Mouse (Mus musculus) kidney, embryonic 16.5 days (tissue): ENCODE results near the gene Vps33a. TPM values are rescaled to one million over a fixed set of nuclear protein-coding genes. Genes with fewer than 3 reads are reported as not detected.

Source experiments
- ATAC-seq: fragments of 200-750 bp; cut with Nextera tagmentation; 2 replicates; pipeline ENCODE4 v1.8.0; 2017; ENCODE audit warnings: moderate TSS enrichment; ENCODE audit not compliant: low FRiP score, low TSS enrichment
- H3K27ac ChIP-seq: fragments of 300-500 bp; sonication (generic); 2 replicates; pipeline ENCODE4 v1.5.1; 2014; ENCODE audit warnings: low read length
- H3K27me3 ChIP-seq: fragments of 300-500 bp; sonication (generic); 2 replicates; pipeline ENCODE4 v1.6.1; 2014; ENCODE audit warnings: low read length, control low read depth, mixed read lengths; ENCODE audit not compliant: insufficient read depth
- H3K36me3 ChIP-seq: fragments of 300-500 bp; sonication (generic); 2 replicates; pipeline ENCODE4 v1.6.1; 2014; ENCODE audit warnings: low read length, control low read depth, mixed read lengths; ENCODE audit not compliant: insufficient read depth
- H3K4me1 ChIP-seq: fragments of 300-500 bp; sonication (generic); 2 replicates; pipeline ENCODE4 v1.6.1; 2014; ENCODE audit warnings: low read length, control low read depth, mixed read lengths; ENCODE audit not compliant: insufficient read depth
- H3K4me2 ChIP-seq: fragments of 300-500 bp; sonication (generic); replicated peaks from 2 replicates; pipeline ENCODE4 v1.6.1; 2014; ENCODE audit warnings: low read depth, low read length
- H3K4me3 ChIP-seq: fragments of 300-500 bp; sonication (generic); 2 replicates; pipeline ENCODE4 v1.5.1; 2014; ENCODE audit warnings: mild to moderate bottlenecking, low read length
- H3K9ac ChIP-seq: fragments of 300-500 bp; sonication (generic); replicated peaks from 2 replicates; pipeline ENCODE4 v1.6.1; 2014; ENCODE audit warnings: low read length
- H3K9me3 ChIP-seq: fragments of 300-500 bp; sonication (generic); 2 replicates; pipeline ENCODE4 v1.6.1; 2016; ENCODE audit warnings: low read length, control low read depth
- WGBS: fragments of 180-500 bp; shearing (Covaris S2); extraction: QIAGEN DNeasy Blood & Tissue Kit; methylation state at CpG from one replicate; pipeline ENCODE4 v1.1.7; 2014; 5-methylcytosine and 5-hydroxymethylcytosine counted together
- polyA plus RNA-seq: library from polyadenylated mRNA; unstranded; fragments of >200 nt; fragmentation: Nextera tagmentation; extraction: Ambion mirVana; gene quantifications from 2 replicates; pipeline ENCODE4 v1.2.1, GENCODE M21; 2015

The Vps33a gene
- polyA plus RNA-seq, 1 experiment from 2014 or later, result 30.2 TPM

DNA sequence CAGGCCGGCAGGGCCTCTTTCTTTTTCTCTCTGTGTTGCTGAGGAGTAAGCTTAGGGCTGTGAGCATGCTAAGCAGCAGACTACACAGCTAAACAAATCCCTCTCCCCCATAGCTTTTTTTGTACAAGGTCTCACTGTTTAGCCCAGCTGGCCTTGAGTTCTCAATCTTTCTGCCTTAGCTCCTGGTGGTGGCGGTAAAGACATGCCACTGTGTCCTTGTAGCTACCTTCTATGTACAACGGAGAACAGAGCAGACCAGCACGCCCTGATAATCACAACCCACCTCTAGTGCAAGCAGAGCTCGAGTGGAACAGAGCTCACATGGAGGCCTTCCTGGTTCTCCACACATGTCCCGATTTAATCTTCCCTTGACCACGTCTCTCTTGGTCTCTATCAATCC, 44.2 kb downstream of the Vps33a start:
- no peak for ATAC-seq
- H3K9me3 ChIP-seq, result no peaks in the 10 kb centered on the region

DNA sequence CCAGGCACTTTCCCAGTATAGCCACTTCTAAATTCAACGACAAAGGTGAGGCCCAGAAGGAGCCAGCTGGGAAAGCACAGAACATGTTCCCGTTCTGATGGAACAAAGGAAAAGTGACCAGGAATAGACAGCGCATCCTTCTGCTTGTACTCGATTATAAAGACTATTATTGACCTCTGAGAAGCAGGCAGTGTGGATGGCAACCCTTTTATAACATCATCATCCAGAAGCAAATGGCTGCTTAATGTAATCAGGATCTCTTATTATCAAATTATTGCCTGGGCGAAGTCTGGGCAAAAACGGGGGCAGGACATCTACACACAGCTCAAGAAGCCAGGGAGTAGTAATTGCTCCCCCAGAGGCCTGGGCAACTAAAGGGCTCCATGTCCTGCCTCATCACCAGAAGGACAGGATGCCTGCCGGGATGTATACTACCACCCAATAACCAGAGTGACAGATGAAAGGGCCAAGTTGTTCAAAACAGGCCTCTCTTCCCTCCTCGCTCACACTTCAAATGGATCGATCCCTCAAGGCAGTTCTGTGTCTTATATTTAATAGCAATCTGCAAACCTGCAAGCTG, 46.8 kb downstream of the Vps33a start:
- H3K9me3 ChIP-seq, result no peaks in the 10 kb centered on the region
- H3K27me3 ChIP-seq, result no peaks in the 10 kb centered on the region
- H3K4me1 ChIP-seq, result peaks cover 16% of the 10 kb centered on the region
- no peak for ATAC-seq
- WGBS, result 91% methylated on average over 9 of the region's 9 CpGs
- H3K4me3 ChIP-seq, result no peak overlapping the region
- no peak overlapping the region for H3K4me2 ChIP-seq
- no peak overlapping the region for H3K27ac ChIP-seq
- peaks cover 16% of the 10 kb centered on the region for H3K36me3 ChIP-seq
- H3K9ac ChIP-seq, result no peak overlapping the region

More for the DNA sequence above, 44.2 kb downstream of the Vps33a start:
- 80% methylated on average over 7 of the region's 7 CpGs for WGBS
- H3K27me3 ChIP-seq, result no peaks in the 10 kb centered on the region
- no peak overlapping the region for H3K9ac ChIP-seq
- peaks cover 5% of the 10 kb centered on the region; the same call in 1 of the 2 replicates for H3K4me1 ChIP-seq
- no peak overlapping the region for H3K27ac ChIP-seq
- H3K4me2 ChIP-seq, result no peak overlapping the region
- peaks cover 41% of the 10 kb centered on the region for H3K36me3 ChIP-seq
- H3K4me3 ChIP-seq, result no peak overlapping the region

DNA sequence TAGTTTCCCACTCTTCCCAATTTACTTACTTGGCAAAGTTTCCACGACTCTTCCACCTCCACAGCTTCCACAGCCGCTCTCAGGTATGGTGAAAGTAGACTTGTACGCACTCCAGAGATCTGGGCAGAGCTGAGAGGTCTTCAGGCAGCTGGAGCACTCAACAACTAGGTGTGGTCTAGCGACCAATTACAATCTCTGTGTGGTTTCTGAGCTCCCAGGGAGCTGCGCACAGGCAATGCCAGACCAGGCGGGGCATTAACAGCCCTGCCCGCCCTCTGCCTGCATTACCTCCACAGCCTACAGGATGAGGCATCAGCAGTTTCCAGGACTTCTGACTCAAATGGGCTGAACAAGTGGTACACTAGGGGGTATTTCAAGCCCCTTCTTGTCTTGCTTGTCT, 47.6 kb downstream of the Vps33a start, which contains the start of gene Gm49027:
Gene Gm49027 (minus strand): TSS at position 208 of the 400 bp plus-strand sequence.
- 83% methylated on average over 7 of the region's 7 CpGs for WGBS
- H3K36me3 ChIP-seq, result peaks cover 9% of the 10 kb centered on the region
- no peak for ATAC-seq

DNA sequence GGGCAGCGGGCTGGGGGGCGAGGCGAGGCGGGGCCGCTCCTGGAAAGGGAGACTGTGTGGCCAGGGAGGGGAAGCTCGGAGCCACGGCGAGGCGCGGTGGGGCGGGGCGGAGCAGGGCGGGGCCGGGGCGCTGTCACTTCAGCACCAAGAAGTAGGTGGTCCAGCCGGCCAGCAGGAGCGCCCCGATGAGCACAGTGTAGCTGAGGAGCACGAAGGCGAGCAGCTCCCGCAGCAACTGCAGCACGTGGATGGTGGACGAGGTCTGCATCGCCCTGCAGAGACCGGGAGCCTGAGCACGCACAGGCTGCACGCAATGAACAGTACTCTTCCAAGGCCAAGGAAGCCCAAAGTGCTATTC, 48.5 kb downstream of the Vps33a start:
- ATAC-seq, result peak; percentile 98
- Histone ChIP-seq H3K27ac (no peak overlapping the region), H3K27me3 (no peaks in the 10 kb centered on the region), H3K4me3 (peak overlapping the region; percentile 86), H3K4me1 (peaks cover 16% of the 10 kb centered on the region), H3K9me3 (no peaks in the 10 kb centered on the region), H3K4me2 (peak overlapping the region; percentile 54), H3K9ac (0 out of 2 replicates have a peak overlapping the region, but pooled peaks have one; percentile 28), H3K36me3 (peaks cover 2% of the 10 kb centered on the region)
- under 1% methylated on average over 26 of the region's 27 CpGs for WGBS

More for the DNA sequence above, 47.6 kb downstream of the Vps33a start, which contains the start of gene Gm49027:
- peak within 1 kb of the TSS; percentile 86 for H3K4me3 ChIP-seq
- H3K4me2 ChIP-seq, result peak within 1 kb of the TSS; percentile 54
- H3K27me3 ChIP-seq, result no peaks in the 10 kb centered on the region
- H3K9ac ChIP-seq, result no peak within 1 kb of the TSS
- H3K4me1 ChIP-seq, result peaks cover 16% of the 10 kb centered on the region
- no peak within 1 kb of the TSS for H3K27ac ChIP-seq
- no peaks in the 10 kb centered on the region for H3K9me3 ChIP-seq

DNA sequence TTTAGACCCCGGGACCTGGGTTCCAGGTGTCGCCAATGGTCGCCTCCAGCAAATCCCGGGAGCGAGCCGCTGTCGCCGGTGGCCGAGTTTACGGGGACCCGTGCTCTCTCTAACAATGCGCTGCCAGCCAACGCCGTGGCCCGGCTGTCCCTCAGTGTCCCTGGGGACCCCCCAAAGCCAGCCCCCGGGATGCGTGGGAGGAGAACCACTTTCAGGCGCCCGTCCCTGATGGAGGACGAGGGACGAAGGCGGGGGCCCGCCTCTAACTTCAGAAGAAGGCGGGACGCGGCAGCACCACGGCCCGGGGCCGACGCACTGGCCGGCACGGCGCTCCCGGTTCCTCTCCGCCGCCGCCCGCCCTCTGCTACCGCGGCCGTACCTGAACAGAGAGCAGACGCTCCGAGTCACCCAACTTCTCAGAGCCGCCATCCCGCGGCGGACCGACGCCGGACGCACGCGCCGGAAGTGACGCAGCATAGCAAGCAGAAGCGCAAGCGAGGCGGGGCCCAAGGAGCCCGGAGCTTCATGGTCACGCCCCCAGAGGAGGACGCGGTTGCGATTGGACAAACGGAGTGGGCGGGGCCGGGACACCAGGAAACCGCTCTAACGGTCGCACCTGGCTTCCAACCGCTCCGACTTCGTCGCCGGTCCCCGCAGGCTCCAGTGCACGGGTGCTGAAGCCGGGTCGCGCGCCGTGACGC, 49.0 kb downstream of the Vps33a start, which contains the start of gene Diablo:
Gene Diablo (minus strand): TSS at position 485 of the 701 bp plus-strand sequence.
- H3K27ac ChIP-seq, result 0 out of 2 replicates have a peak within 1 kb of the TSS, but pooled peaks have one; percentile 31

DNA sequence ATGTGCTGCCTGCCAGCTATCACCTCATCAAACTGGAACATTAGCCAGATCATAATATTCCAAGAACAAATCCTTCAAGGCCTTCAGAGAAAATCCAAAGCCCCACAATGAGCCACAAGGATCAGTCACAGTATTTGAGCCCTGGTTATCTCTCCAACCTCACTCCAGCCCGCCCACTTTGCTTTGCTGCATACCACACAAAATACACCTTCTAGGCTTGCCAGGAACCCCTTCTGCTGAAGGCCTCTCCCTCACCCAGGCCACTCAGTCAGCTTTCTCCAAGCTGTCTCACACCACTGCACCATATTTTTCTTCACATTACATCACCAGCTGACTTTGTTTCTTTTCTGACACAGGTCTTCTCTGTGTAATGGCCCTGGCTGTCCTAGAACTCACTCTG, 50.7 kb downstream of the Vps33a start:
- H3K27me3 ChIP-seq, result no peaks in the 10 kb centered on the region
- H3K4me3 ChIP-seq, result no peak overlapping the region
- WGBS, result 81% methylated on average over 1 of the region's 1 CpGs
- no peak overlapping the region for H3K9ac ChIP-seq
- no peak for ATAC-seq
- H3K9me3 ChIP-seq, result no peaks in the 10 kb centered on the region
- H3K4me2 ChIP-seq, result no peak overlapping the region
- peaks cover 16% of the 10 kb centered on the region for H3K4me1 ChIP-seq
- peaks cover 9% of the 10 kb centered on the region; the same call in 1 of the 2 replicates for H3K36me3 ChIP-seq
- H3K27ac ChIP-seq, result no peak overlapping the region

More for the DNA sequence above, 49.0 kb downstream of the Vps33a start, which contains the start of gene Diablo:
- Histone ChIP-seq H3K4me2 (peak within 1 kb of the TSS; percentile 90), H3K9ac (peak within 1 kb of the TSS; percentile 88), H3K4me1 (peaks cover 16% of the 10 kb centered on the region), H3K36me3 (no peaks in the 10 kb centered on the region), H3K9me3 (no peaks in the 10 kb centered on the region), H3K4me3 (peak within 1 kb of the TSS; percentile 86), H3K27me3 (no peaks in the 10 kb centered on the region)
- peak; percentile 98 for ATAC-seq
- WGBS, result under 1% methylated on average over 82 of the region's 82 CpGs

DNA sequence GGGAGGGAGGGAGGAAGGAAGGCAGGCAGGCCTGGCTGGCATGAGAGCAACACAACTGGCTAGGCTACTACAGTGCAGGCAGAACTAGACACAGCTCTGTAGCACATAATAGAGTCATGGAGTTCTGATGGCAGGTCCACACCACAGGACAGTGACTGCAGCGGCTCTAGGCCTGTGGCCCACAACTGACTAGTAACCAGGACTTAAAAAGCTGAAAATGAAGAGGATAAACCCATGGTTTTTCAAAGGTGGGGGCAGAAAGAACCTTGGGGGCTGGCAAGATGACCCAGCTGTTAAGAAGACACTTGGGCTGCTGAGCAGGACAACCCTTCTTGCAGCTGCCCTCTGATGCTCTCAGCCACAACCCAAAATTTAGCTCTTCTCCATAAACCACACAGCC, 51.2 kb downstream of the Vps33a start:
- Histone ChIP-seq H3K27me3 (no peaks in the 10 kb centered on the region), H3K9me3 (no peaks in the 10 kb centered on the region), H3K27ac (no peak overlapping the region), H3K4me2 (no peak overlapping the region), H3K4me3 (no peak overlapping the region), H3K36me3 (peaks cover 14% of the 10 kb centered on the region; the same call in 1 of the 2 replicates), H3K9ac (no peak overlapping the region), H3K4me1 (peaks cover 16% of the 10 kb centered on the region)
- ATAC-seq, result no peak
- 91% methylated on average over 1 of the region's 1 CpGs for WGBS

DNA sequence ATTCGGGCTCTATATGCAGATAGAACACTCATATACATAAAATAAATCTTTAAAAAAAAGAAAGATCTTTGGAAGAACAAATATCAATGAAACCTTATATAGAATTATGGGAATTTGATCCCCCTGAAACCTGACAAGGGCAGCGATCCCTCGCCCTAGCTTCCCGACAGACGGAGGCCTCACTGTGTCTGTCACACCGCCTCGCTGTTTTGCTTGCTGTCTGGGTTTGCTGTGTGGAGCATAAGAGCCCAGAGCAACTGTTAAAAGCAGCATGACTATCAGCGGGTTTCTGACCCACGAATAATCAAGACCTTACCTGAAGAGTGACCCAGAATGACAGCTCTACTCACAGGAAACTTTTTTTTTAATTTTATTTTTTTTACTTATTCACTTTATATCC, 52.2 kb downstream of the Vps33a start:
- H3K4me2 ChIP-seq, result no peak overlapping the region
- no peaks in the 10 kb centered on the region for H3K9me3 ChIP-seq
- H3K27ac ChIP-seq, result no peak overlapping the region
- 65% methylated on average over 9 of the region's 9 CpGs for WGBS
- peaks cover 23% of the 10 kb centered on the region for H3K36me3 ChIP-seq
- no peak overlapping the region for H3K4me3 ChIP-seq
- H3K9ac ChIP-seq, result no peak overlapping the region
- peaks cover 16% of the 10 kb centered on the region for H3K4me1 ChIP-seq
- no peaks in the 10 kb centered on the region for H3K27me3 ChIP-seq
- ATAC-seq, result no peak

DNA sequence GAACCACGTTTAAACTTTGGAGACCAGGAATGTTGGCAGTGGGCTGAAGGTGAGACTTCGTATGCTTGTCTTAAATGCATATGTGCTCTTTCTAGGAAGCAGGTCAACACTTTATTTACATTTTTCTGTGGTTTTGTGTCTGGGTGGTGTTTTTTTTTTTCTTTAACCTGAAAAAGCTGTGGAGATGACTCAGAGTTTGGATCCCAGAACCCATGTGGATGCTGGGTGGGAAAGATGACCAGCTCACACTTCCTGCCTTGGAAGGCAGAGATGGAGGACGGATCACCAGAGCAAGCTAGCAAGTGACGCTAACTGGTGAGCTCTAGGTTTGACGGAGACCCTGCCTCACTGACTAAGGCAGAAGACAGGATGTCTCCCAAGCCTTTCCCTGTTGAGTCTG, 58.0 kb downstream of the Vps33a start:
- Histone ChIP-seq H3K4me1 (no peaks in the 10 kb centered on the region), H3K36me3 (peaks cover 33% of the 10 kb centered on the region), H3K4me3 (no peak overlapping the region), H3K9ac (no peak overlapping the region), H3K9me3 (no peaks in the 10 kb centered on the region), H3K4me2 (no peak overlapping the region), H3K27ac (no peak overlapping the region), H3K27me3 (0 out of 2 replicates have a peak, but pooled peaks cover 2% of the 10 kb centered on the region)
- no peak for ATAC-seq
- 90% methylated on average over 5 of the region's 5 CpGs for WGBS

DNA sequence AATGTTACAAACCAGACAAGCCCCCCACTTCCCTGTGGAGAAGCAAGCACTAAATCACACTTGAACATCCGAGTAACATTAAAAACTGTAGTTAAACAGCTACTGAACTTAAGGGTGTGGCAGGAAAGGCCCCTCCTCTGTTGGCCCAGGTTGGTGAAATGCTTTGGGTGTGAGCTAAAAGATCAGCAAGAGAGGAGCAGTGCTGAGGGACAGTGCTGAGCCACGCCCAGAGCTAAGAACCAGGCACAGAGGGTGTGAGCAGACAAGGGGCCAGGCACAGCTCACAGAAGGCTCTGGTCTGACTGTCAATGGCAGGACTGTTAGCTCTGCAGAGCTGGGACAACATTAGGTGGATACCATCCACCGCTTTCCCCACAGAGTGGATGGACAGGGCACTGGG, 60.7 kb downstream of the Vps33a start:
- H3K9me3 ChIP-seq, result no peaks in the 10 kb centered on the region
- H3K27me3 ChIP-seq, result peaks cover 18% of the 10 kb centered on the region
- WGBS, result 68% methylated on average over 3 of the region's 3 CpGs
- no peak overlapping the region for H3K27ac ChIP-seq
- H3K4me3 ChIP-seq, result no peak overlapping the region
- no peak for ATAC-seq
- peaks cover 23% of the 10 kb centered on the region for H3K36me3 ChIP-seq
- no peak overlapping the region for H3K4me2 ChIP-seq
- H3K9ac ChIP-seq, result no peak overlapping the region
- peaks cover 10% of the 10 kb centered on the region; the same call in 1 of the 2 replicates for H3K4me1 ChIP-seq
